Mouse (Mus musculus) heart, embryonic 15.5 days (tissue): ENCODE measurements around the gene Ckm. TPM values are rescaled to one million over a fixed set of nuclear protein-coding genes. Genes with fewer than 3 reads are reported as not detected.

Experiments
- ATAC-seq: fragments of 200-750 bp; cut with Nextera tagmentation; replicated peaks from 2 replicates; pipeline ENCODE4 v1.8.0; 2017; ENCODE audit warnings: low read depth, moderate TSS enrichment; ENCODE audit not compliant: insufficient number of reproducible peaks, insufficient read depth, low FRiP score
- H3K27ac ChIP-seq: fragments of 300-500 bp; sonication (generic); 2 replicates; pipeline ENCODE4 v1.5.1; 2015; ENCODE audit warnings: mild to moderate bottlenecking, inconsistent platforms
- H3K27me3 ChIP-seq: fragments of 300-500 bp; sonication (generic); 2 replicates; pipeline ENCODE4 v1.6.1; 2015; ENCODE audit warnings: inconsistent platforms
- H3K36me3 ChIP-seq: fragments of 300-500 bp; sonication (generic); 2 replicates; pipeline ENCODE4 v1.6.1; 2015; ENCODE audit warnings: mild to moderate bottlenecking, inconsistent platforms
- H3K4me1 ChIP-seq: fragments of 300-500 bp; sonication (generic); replicated peaks from 2 replicates; pipeline ENCODE4 v1.6.1; 2015; ENCODE audit warnings: inconsistent platforms
- H3K4me2 ChIP-seq: fragments of 300-500 bp; sonication (generic); 2 replicates; pipeline ENCODE4 v1.6.1; 2015; ENCODE audit warnings: inconsistent platforms, mild to moderate bottlenecking, moderate library complexity
- H3K4me3 ChIP-seq: fragments of 300-500 bp; sonication (generic); 2 replicates; pipeline ENCODE4 v1.5.1; 2015; ENCODE audit warnings: mild to moderate bottlenecking, inconsistent platforms
- H3K9ac ChIP-seq: fragments of 300-500 bp; sonication (generic); 2 replicates; pipeline ENCODE4 v1.6.1; 2015; ENCODE audit warnings: mild to moderate bottlenecking, inconsistent platforms
- H3K9me3 ChIP-seq: fragments of 300-500 bp; sonication (generic); replicated peaks from 2 replicates; pipeline ENCODE4 v1.6.1; 2016; ENCODE audit warnings: inconsistent platforms
- WGBS: fragments of 180-500 bp; shearing (Covaris S2); methylation state at CpG from one replicate; pipeline ENCODE4 v1.1.7; 2015; ENCODE audit warnings: mixed read lengths; 5-methylcytosine and 5-hydroxymethylcytosine counted together
- polyA plus RNA-seq: library from polyadenylated mRNA; unstranded; fragments of >200 nt; fragmentation: Nextera tagmentation; extraction: Ambion mirVana; gene quantifications from 2 replicates; pipeline ENCODE4 v1.2.1, GENCODE M21; 2015

The Ckm gene
- polyA plus RNA-seq, 1 experiment from 2014 or later, result 2,052 TPM

DNA sequence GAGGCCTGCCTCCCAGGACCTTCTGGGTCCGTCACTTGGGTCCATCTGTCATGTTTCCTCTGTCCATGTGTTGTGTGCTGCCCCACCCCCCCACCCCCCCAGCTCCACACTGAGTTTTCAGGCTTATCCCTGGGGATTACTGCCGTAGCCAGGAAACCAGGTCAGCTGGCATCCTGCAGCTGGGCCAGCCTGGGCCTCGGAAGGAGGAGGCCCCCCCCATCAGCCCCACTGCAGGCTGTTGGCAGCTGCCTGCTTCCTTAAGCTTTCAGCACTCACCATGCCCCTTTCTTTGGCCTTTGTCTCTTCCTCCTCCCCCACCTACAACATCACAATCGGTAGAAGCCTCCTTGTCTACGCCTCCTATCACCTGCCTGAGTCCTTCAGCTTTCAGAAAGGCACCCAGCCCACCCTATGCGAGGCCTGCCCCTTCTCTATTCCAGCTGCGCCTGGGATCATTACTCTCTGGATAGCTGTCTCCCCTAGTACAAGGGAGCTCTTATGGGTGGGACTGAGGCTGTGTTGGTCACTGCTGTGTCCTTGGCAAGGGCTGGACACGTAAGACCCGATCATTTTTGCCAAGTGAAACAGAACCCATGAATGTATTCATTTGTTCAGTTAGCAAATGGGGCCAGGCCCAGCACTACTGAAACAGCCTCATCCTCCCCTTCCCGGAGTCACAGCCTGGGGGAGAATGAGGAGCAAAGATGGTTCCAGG lies 15.7 kb upstream of the Ckm start:
- Histone ChIP-seq H3K27me3 (no peaks in the 10 kb centered on the region), H3K4me3 (no peak overlapping the region), H3K9me3 (no peaks in the 10 kb centered on the region), H3K4me1 (no peaks in the 10 kb centered on the region), H3K4me2 (no peak overlapping the region), H3K27ac (no peak overlapping the region), H3K9ac (no peak overlapping the region), H3K36me3 (peaks cover 86% of the 10 kb centered on the region)
- no peak for ATAC-seq
- 70% methylated on average over 10 of the region's 10 CpGs for WGBS

DNA sequence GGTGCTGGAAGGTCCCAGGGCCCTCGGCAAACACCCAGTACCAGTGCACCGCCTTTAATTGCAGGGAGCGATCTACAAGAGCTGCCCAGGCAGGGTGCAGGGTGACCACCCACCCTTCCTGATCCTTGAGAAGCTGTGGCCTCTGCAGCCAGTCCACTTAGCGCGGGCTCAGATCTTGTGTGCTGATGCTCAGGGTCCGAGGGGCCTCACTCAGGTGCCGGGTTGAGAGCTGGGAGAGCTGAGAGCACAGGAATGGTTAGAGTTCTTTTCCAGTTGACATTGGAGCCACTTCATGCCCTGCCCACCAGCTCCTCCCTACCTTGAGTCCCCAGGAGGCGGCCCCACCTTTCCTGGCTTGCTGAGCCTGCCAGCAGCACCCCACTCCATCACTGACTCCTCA lies 10.1 kb upstream of the Ckm start:
- Histone ChIP-seq H3K4me3 (no peak overlapping the region), H3K9me3 (no peaks in the 10 kb centered on the region), H3K36me3 (peaks cover 56% of the 10 kb centered on the region), H3K9ac (no peak overlapping the region), H3K4me1 (peaks cover 4% of the 10 kb centered on the region), H3K27ac (no peak overlapping the region), H3K27me3 (peaks cover 4% of the 10 kb centered on the region; the same call in 1 of the 2 replicates), H3K4me2 (no peak overlapping the region)
- ATAC-seq, result no peak
- WGBS, result 86% methylated on average over 8 of the region's 8 CpGs

GRCm38 (mm10) chr7:19399496-19400280 lies 4.9 kb upstream of the Ckm start:
- H3K27me3 ChIP-seq, result peaks cover 28% of the 10 kb centered on the region
- peak overlapping the region; percentile 40 for H3K4me3 ChIP-seq
- no peaks in the 10 kb centered on the region for H3K9me3 ChIP-seq
- peak overlapping the region; percentile 73 for H3K4me2 ChIP-seq
- peaks cover 8% of the 10 kb centered on the region; the same call in 1 of the 2 replicates for H3K36me3 ChIP-seq
- peak overlapping the region; percentile 41 for H3K9ac ChIP-seq
- WGBS, result 3% methylated on average over 27 of the region's 27 CpGs
- no peak overlapping the region for H3K27ac ChIP-seq
- peaks cover 22% of the 10 kb centered on the region for H3K4me1 ChIP-seq
- ATAC-seq, result peak; percentile 40; the same call in 1 of the 2 replicates

- H3K27me3 ChIP-seq, result peaks cover 34% of the 10 kb centered on the region
- no peak overlapping the region for H3K27ac ChIP-seq
- no peak for ATAC-seq
- no peak overlapping the region for H3K9ac ChIP-seq
- 78% methylated on average over 4 of the region's 4 CpGs for WGBS
- peaks cover 27% of the 10 kb centered on the region for H3K4me1 ChIP-seq
- H3K4me2 ChIP-seq, result no peak overlapping the region
- H3K36me3 ChIP-seq, result no peaks in the 10 kb centered on the region
- no peak overlapping the region for H3K4me3 ChIP-seq
- no peaks in the 10 kb centered on the region for H3K9me3 ChIP-seq
These were observed 3.6 kb upstream of the Ckm start for GRCm38 (mm10) chr7:19400946-19401345.

DNA sequence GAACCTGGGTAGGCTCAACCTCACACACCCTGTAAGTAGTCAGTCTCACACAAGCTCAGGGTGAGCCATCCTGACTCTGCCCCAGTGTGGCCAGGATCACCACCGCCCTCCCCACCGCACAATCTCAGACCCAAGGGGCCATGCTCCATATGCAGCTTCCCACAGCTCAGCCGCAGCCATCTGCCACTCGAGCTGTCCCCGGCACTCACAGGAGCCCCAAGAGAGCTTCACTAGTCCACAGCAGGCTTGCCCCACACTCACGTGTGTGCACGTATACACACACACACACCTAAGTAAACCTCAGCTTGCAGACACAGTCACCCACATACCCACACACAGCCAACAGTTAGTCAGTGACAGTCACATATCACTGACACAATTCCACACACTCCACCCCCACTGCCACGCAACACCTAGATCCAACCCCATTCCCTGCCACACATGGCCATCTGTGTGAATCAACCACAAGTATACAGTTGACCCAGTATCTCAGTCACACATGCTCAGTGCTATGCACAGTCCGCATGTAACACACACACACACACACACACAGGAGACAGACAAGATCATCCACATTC lies 2.0 kb upstream of the Ckm start:
- no peaks in the 10 kb centered on the region for H3K9me3 ChIP-seq
- H3K4me3 ChIP-seq, result no peak overlapping the region
- peaks cover 34% of the 10 kb centered on the region for H3K27me3 ChIP-seq
- WGBS, result 81% methylated on average over 9 of the region's 9 CpGs
- no peak for ATAC-seq
- H3K36me3 ChIP-seq, result no peaks in the 10 kb centered on the region
- no peak overlapping the region for H3K4me2 ChIP-seq
- H3K4me1 ChIP-seq, result peaks cover 27% of the 10 kb centered on the region
- H3K9ac ChIP-seq, result no peak overlapping the region
- H3K27ac ChIP-seq, result no peak overlapping the region

GRCm38 (mm10) chr7:19403731-19404296 lies 762 bp upstream of the Ckm start, which contains the start of gene Klc3:
Gene Klc3, minus strand, starts transcription at chr7:19404104.
- no peaks in the 10 kb centered on the region for H3K36me3 ChIP-seq
- peak within 1 kb of the TSS; percentile 70 for H3K4me3 ChIP-seq
- H3K27ac ChIP-seq, result no peak within 1 kb of the TSS
- no peaks in the 10 kb centered on the region for H3K9me3 ChIP-seq
- H3K4me1 ChIP-seq, result peaks cover 27% of the 10 kb centered on the region
- peak; percentile 57 for ATAC-seq
- H3K9ac ChIP-seq, result peak within 1 kb of the TSS; percentile 66
- H3K27me3 ChIP-seq, result peaks cover 34% of the 10 kb centered on the region
- WGBS, result under 1% methylated on average over 62 of the region's 62 CpGs
- peak within 1 kb of the TSS; percentile 99 for H3K4me2 ChIP-seq

DNA sequence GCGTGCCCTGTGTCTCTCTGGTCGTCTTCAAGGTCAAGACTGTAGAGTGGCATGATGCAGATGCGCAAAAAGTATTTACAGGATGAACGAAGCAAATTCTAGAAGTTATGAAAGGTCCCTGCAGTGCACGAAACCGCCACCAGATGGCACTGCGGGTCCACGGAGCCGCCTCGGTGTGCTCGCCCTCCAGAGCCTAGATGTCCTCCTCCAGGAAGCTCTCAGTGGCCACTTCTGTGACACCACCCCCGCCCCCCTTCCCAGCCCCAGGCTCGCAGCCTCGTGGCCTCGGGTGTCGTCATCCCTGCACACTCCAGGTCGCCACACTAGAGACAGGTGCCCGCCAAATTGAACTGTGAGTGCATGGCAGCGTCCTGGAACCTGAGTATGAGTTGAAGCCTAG lies 841 bp downstream of the Ckm start:
- Histone ChIP-seq H3K4me1 (peaks cover 28% of the 10 kb centered on the region), H3K27me3 (peaks cover 30% of the 10 kb centered on the region), H3K4me3 (no peak overlapping the region), H3K4me2 (peak overlapping the region; percentile 39), H3K9me3 (no peaks in the 10 kb centered on the region), H3K27ac (no peak overlapping the region), H3K9ac (no peak overlapping the region), H3K36me3 (no peaks in the 10 kb centered on the region)
- no peak for ATAC-seq
- 4% methylated on average over 19 of the region's 19 CpGs for WGBS

DNA sequence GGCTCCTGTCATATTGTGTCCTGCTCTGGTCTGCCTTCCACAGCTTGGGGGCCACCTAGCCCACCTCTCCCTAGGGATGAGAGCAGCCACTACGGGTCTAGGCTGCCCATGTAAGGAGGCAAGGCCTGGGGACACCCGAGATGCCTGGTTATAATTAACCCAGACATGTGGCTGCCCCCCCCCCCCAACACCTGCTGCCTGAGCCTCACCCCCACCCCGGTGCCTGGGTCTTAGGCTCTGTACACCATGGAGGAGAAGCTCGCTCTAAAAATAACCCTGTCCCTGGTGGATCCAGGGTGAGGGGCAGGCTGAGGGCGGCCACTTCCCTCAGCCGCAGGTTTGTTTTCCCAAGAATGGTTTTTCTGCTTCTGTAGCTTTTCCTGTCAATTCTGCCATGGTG lies 5.2 kb downstream of the Ckm start:
- H3K4me3 ChIP-seq, result no peak overlapping the region
- peaks cover under 1% of the 10 kb centered on the region; the same call in 1 of the 2 replicates for H3K36me3 ChIP-seq
- 21% methylated on average over 6 of the region's 6 CpGs for WGBS
- peaks cover 5% of the 10 kb centered on the region for H3K27me3 ChIP-seq
- ATAC-seq, result peak; percentile 72
- H3K9ac ChIP-seq, result peak overlapping the region; percentile 20
- peak overlapping the region; percentile 97 for H3K27ac ChIP-seq
- H3K4me2 ChIP-seq, result peak overlapping the region; percentile 43
- H3K9me3 ChIP-seq, result no peaks in the 10 kb centered on the region
- peaks cover 27% of the 10 kb centered on the region for H3K4me1 ChIP-seq

DNA sequence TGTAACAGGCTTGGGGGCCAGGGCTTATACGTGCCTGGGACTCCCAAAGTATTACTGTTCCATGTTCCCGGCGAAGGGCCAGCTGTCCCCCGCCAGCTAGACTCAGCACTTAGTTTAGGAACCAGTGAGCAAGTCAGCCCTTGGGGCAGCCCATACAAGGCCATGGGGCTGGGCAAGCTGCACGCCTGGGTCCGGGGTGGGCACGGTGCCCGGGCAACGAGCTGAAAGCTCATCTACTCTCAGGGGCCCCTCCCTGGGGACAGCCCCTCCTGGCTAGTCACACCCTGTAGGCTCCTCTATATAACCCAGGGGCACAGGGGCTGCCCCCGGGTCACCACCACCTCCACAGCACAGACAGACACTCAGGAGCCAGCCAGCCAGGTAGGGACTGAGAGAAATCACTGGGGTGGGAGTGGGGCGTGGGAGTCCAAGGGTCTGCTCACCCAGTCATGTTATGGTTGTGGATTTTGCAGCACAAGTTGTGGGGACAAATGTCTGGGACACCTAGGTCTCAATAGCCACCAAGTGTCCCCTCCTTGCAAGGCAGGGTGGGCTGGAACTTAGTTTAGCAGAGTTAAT lies 6.3 kb downstream of the Ckm start:
- Histone ChIP-seq H3K4me1 (peaks cover 31% of the 10 kb centered on the region), H3K9me3 (no peaks in the 10 kb centered on the region), H3K27ac (peak overlapping the region; percentile 97), H3K4me3 (peak overlapping the region; percentile 51), H3K9ac (peak overlapping the region; percentile 59), H3K36me3 (peaks cover 7% of the 10 kb centered on the region; the same call in 1 of the 2 replicates), H3K27me3 (no peaks in the 10 kb centered on the region), H3K4me2 (peak overlapping the region; percentile 56)
- 50% methylated on average over 11 of the region's 11 CpGs for WGBS
- peak; percentile 91 for ATAC-seq

DNA sequence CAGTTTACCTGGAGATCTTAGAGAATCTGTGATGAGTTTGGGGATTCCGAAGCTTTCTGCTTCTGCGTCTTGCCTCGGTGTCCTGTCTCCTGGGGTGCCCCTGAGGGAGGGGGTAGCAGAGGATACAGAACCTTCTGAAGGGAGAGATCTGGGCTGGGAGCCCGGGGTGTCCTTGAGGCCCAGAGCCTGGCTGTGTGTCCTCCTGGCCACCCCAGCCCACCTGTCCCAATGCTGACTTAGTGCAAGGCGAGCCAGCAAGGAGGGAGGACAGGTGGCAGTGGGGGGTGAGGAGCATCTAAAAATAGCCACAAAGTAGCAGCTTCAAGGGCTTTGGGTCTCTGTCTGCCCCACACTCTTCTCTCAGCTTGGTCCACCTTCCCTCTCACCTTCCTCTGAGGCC lies 7.2 kb downstream of the Ckm start:
- Histone ChIP-seq H3K36me3 (peaks cover 12% of the 10 kb centered on the region; the same call in 1 of the 2 replicates), H3K4me3 (peak overlapping the region; percentile 51), H3K9ac (peak overlapping the region; percentile 59), H3K9me3 (no peaks in the 10 kb centered on the region), H3K27me3 (no peaks in the 10 kb centered on the region), H3K4me2 (peak overlapping the region; percentile 56), H3K4me1 (peaks cover 35% of the 10 kb centered on the region), H3K27ac (peak overlapping the region; percentile 97)
- WGBS, result 62% methylated on average over 5 of the region's 5 CpGs
- ATAC-seq, result no peak

- H3K4me3 ChIP-seq, result no peak overlapping the region
- peaks cover 19% of the 10 kb centered on the region; the same call in 1 of the 2 replicates for H3K36me3 ChIP-seq
- H3K9me3 ChIP-seq, result no peaks in the 10 kb centered on the region
- no peak overlapping the region for H3K9ac ChIP-seq
- H3K27me3 ChIP-seq, result 0 out of 2 replicates have a peak, but pooled peaks cover 5% of the 10 kb centered on the region
- no peak for ATAC-seq
- H3K4me2 ChIP-seq, result peak overlapping the region; percentile 8
- H3K27ac ChIP-seq, result no peak overlapping the region
- WGBS, result 64% methylated on average over 3 of the region's 3 CpGs
- H3K4me1 ChIP-seq, result peaks cover 39% of the 10 kb centered on the region
These were observed 8.9 kb downstream of the Ckm start for GRCm38 (mm10) chr7:19413525-19413924.
